Mouse (Mus musculus) right cerebral cortex, postnatal 4 days (tissue): ENCODE data around the gene Mta3.

Source experiments
- DNase-seq: peaks from one replicate; pipeline ENCODE4 v3.0.0-alpha.2; 2022

Gene Mta3

DNA sequence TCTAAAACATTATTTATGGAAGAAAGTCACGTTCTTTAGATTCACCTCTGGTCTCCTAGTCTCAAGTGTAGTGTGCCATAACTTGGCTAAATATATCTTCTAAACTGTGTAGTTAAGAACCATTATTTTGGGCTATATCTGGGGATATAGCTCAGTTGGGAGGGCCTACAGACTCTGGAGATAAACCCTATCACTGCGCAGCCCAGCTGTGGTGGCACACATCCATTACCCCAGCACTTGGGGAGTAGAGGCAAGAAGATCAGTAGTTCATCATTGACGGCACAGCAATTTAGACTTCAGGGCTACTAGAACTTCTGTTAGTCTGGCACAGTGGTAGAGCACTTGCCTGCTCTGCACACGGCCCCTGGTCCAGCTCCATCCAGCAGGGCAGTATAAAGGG, 107.1 kb downstream of the Mta3 start:
- DNase-seq = no peak

DNA sequence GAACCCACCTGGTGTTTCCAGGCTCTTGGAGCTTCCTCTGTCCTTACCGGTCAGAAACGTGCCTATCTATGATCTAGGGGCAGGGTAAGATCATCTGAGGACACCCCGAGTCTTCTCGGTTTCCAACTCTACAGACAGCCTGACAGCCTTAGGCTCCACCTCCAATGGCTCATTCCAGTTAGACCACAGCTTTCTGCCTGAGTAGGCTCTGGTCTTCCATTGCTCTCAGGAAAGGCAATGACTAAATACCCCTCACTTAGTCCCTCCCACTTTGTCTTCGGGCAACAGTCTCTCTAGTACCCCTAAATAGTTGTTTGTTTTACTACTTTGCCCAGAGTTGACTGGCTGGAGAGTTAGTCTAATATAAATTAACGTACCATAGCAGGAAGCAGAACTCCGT, 111.0 kb downstream of the Mta3 start:
- no peak for DNase-seq

- DNase-seq = no peak
Observed at GRCm38 (mm10) chr17:83819503-83819902, 113.5 kb downstream of the Mta3 start.

GRCm38 (mm10) chr17:83820701-83821100, 114.7 kb downstream of the Mta3 start:
- DNase-seq = no peak

DNA sequence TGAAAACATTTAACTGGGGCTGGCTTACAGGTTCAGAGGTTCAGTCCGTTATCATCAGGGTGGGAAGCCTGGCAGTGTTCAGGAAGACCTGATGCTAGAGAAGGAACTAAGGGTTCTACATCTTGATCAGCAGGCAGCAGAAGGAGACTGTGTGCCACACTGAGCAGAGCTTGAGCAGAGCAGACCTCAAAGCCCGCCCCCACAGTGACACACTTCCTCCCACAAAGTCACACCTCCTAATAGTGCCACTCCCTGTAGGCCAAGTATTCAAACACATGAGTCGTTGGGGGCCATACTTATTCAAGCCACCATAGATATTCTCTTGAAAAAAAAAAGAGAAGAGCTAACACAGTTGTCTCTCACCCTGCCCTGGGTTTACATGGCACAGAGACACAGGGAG, 115.9 kb downstream of the Mta3 start:
- DNase-seq = no peak

- DNase-seq = no peak
Observed at GRCm38 (mm10) chr17:83823835-83824234, 117.9 kb downstream of the Mta3 start.

DNA sequence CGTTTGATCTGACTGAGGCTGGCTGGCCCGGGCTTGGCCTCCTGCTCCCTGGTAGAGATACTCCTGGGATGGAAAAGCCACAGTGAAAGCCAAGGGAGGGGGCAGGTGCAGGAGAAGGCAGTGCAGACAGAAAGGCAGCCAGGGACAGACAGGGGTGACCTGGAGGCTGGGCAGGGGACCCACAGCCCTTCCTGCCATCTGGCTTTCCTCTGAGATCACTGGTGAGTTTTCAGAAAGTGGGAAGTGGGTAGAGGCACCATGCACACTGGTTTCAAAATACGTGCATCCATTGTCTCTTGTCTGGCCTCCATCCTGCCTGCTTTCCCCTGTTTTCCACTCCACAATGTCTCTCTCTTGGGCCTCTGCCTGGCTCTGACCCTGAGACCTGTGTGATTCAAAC, 123.4 kb downstream of the Mta3 start:
- DNase-seq = no peak

GRCm38 (mm10) chr17:83830616-83831292, 124.8 kb downstream of the Mta3 start:
- no peak for DNase-seq

- no peak for DNase-seq
Observed at GRCm38 (mm10) chr17:83834120-83834519, 128.2 kb downstream of the Mta3 start.

GRCm38 (mm10) chr17:83836048-83836447, 130.1 kb downstream of the Mta3 start:
- no peak for DNase-seq

DNA sequence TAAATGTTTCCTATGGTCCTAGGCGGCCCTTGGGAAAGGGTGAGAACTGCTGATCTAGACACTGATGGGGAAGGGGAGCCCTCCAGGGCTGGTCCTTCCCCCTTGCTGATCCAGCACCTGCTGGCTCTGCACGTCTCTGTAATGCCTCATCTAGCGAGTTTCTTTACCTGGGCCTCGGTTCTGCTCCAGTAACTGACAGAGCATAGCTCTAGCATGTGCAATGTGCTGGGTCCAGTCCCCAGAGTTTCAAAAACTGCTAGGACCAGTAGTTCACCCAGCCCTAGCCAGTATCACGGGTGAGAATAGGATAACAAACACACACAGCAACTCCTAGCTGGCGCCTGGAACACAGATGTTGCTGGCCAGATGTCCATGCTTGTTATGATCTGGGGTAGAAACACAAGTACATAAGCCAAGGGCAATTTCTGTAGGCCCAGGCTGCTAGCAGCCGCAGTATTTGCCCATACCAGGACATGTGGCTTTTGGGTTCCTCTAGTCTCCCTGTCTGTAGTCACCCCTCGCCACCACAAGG, 131.8 kb downstream of the Mta3 start:
- no peak for DNase-seq

- no peak for DNase-seq
Observed at GRCm38 (mm10) chr17:83839132-83839531, 133.2 kb downstream of the Mta3 start.

DNA sequence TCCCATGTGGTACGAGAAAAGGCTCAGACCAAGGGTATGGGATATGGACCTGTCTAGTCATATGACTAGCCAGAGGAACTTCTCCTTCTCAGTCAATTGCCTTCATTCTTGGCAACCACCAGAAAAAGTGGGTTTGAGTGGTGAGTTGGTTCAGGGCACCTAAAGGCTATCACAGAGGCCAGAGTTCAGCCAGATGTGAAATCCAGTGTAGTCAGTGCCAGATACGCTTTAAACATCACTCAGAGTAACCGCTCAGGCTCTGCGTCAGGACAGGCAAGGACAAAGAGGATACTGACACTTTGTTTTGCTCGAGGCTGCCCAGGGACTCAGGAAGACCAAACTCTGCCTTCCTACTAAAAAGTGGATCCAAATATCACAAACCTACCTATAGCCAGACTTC, 135.0 kb downstream of the Mta3 start:
- DNase-seq = no peak

GRCm38 (mm10) chr17:83843780-83844179, 137.8 kb downstream of the Mta3 start:
- no peak for DNase-seq

- DNase-seq = no peak
Observed at GRCm38 (mm10) chr17:83845538-83845937, 139.6 kb downstream of the Mta3 start.

- no peak for DNase-seq
Observed at GRCm38 (mm10) chr17:83846301-83847021, 140.5 kb downstream of the Mta3 start.

- no peak for DNase-seq
Observed at GRCm38 (mm10) chr17:83847100-83847499, 141.1 kb downstream of the Mta3 start.

- DNase-seq = no peak
Observed at GRCm38 (mm10) chr17:83847815-83848214, 141.9 kb downstream of the Mta3 start, which contains the start of gene Haao. TSS of gene Haao (minus strand) at chr17:83847963.

DNA sequence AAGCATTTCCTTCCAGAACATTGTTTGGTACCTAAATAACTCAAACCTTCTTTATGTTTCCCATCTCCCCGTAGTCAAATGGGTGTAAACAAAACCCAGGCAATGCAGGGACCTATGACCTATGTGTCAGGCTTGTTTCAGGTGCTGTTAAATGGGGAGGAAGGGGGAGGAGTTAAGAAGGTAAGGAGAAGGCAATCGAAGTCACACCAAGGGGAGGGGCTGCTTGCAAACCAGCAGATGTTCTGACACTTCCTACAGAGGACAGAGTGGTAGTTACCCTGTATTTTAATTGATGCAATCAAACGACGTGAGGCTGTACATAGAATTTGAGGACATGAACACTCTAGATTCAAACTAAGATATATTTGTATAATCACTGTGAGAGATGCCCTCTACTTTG, 142.5 kb downstream of the Mta3 start:
- no peak for DNase-seq

DNA sequence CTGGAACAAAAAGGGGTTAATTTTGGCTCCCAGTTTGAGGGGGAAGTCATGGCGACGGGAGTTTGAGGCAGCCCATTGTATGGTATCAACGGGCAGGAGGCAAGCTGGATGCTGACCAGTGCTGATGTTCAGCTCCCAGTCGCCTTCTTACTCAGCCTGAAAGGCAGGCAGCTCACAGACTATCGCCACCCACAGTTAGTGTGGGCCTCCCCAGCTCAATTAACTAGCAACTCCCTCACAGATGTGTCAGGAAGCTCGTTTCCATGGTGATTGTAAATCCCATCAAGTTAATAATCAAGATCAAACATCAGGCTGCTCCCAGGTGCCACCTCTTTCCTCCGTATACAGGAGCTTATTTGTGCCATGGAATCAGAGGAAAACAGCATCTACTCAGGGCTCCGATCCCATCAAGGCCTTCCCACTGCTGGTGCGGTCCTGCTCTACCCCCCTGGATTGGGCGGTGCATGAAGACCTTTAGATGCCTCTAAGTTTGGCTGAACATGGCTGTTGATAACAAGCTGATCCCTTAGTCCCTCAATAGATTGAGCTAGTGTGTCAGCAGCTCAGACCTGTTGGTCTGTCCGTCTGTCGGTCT, 143.2 kb downstream of the Mta3 start:
- DNase-seq = no peak

GRCm38 (mm10) chr17:83849717-83850116, 143.8 kb downstream of the Mta3 start:
- no peak for DNase-seq

GRCm38 (mm10) chr17:83850458-83850857, 144.5 kb downstream of the Mta3 start:
- peak; percentile 97 for DNase-seq

DNA sequence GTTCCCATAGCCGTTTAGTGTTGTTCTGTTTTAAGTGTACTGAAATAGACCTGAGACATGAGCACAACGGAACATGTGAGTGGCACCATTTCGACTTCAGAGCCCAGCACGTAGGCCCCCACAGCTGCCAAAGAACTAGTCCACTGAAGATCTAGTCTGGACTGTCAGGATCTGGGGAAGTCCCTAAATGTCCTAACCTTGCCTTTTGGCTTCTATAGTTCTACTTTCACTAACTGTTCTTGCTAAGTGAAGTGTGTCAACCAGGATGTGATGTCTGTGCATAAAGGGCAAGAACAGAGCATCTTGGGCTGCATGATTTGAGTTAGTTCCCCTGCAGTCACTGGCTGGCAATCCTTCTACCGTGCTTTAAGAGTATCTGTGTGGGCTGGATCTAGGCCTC, 144.9 kb downstream of the Mta3 start:
- no peak for DNase-seq

- DNase-seq = no peak
Observed at GRCm38 (mm10) chr17:83853831-83854230, 147.9 kb downstream of the Mta3 start.
